Mouse (Mus musculus) bone marrow, adult 2 months (tissue): ENCODE measurements around the gene Svs1.

Experiments used
- CTCF ChIP-seq: fragments of 200-500 bp; IDR thresholded peaks from 2 replicates; pipeline ENCODE4 v1.5.1; 2011; ENCODE audit warnings: low read length, control low read depth; ENCODE audit not compliant: control insufficient read depth, insufficient read depth
- POLR2A ChIP-seq: fragments of 200-500 bp; IDR thresholded peaks from 2 replicates; pipeline ENCODE4 v1.6.1; 2011; ENCODE audit warnings: low read depth, mild to moderate bottlenecking, control low read depth, low read length, borderline replicate concordance; ENCODE audit not compliant: control insufficient read depth

- TF ChIP-seq POLR2A = no peak
- no peak for TF ChIP-seq CTCF
Observed at GRCm38 (mm10) chr6:49009665-49010064, 23.0 kb downstream of the Svs1 start.
